Mouse (Mus musculus) cerebellum, adult 2 months (tissue): ENCODE measurements around the gene Smco4. TPM values are rescaled to one million over a fixed set of nuclear protein-coding genes. Genes with fewer than 3 reads are reported as not detected.

ENCODE experiments used
- DNase-seq, 2 experiments: peaks; one replicate each; pipeline ENCODE4 v3.0.0; 2021
- H3K27ac ChIP-seq: fragments of 200-500 bp; 2 replicates; pipeline ENCODE4 v1.5.1; 2012; ENCODE audit warnings: low read length, control low read depth, inconsistent platforms; ENCODE audit not compliant: insufficient read depth
- H3K27me3 ChIP-seq: fragments of 200-500 bp; 2 replicates; pipeline ENCODE4 v1.6.1; 2012; ENCODE audit warnings: inconsistent platforms, mild to moderate bottlenecking, low read length, moderate library complexity; ENCODE audit not compliant: control insufficient read depth, insufficient read depth
- H3K4me1 ChIP-seq: fragments of 200-500 bp; 2 replicates; pipeline ENCODE4 v1.6.1; 2011; ENCODE audit warnings: low read length; ENCODE audit not compliant: control insufficient read depth, insufficient read depth
- H3K4me3 ChIP-seq: fragments of 200-500 bp; replicated peaks from 2 replicates; pipeline ENCODE3; 2011; ENCODE audit warnings: mild to moderate bottlenecking, low read depth, low read length, control low read depth; ENCODE audit not compliant: insufficient read depth
- CTCF ChIP-seq: fragments of 200-500 bp; IDR thresholded peaks from 2 replicates; pipeline ENCODE4 v1.5.1; 2011; ENCODE audit warnings: low read depth, mild to moderate bottlenecking, control low read depth, low read length, moderate library complexity, borderline replicate concordance; ENCODE audit not compliant: insufficient read depth
- POLR2A ChIP-seq: fragments of 200-500 bp; IDR thresholded peaks from 2 replicates; pipeline ENCODE4 v1.6.1; 2011; ENCODE audit warnings: low read length, control low read depth, borderline replicate concordance; ENCODE audit not compliant: insufficient read depth
- WGBS: fragments of 180-500 bp; shearing (Covaris S2); methylation state at CpG from one replicate; pipeline ENCODE4 v1.1.7; 2018; 5-methylcytosine and 5-hydroxymethylcytosine counted together
- polyA plus RNA-seq: library from polyadenylated mRNA; depleted of rRNA; stranded (reverse); fragments of >200 nt; gene quantifications from 2 replicates; pipeline ENCODE4 v1.2.3, GENCODE M21; 2012; rRNA removed

Gene Smco4
- 4.6 and 5.8 TPM in 2 replicates for polyA plus RNA-seq

DNA sequence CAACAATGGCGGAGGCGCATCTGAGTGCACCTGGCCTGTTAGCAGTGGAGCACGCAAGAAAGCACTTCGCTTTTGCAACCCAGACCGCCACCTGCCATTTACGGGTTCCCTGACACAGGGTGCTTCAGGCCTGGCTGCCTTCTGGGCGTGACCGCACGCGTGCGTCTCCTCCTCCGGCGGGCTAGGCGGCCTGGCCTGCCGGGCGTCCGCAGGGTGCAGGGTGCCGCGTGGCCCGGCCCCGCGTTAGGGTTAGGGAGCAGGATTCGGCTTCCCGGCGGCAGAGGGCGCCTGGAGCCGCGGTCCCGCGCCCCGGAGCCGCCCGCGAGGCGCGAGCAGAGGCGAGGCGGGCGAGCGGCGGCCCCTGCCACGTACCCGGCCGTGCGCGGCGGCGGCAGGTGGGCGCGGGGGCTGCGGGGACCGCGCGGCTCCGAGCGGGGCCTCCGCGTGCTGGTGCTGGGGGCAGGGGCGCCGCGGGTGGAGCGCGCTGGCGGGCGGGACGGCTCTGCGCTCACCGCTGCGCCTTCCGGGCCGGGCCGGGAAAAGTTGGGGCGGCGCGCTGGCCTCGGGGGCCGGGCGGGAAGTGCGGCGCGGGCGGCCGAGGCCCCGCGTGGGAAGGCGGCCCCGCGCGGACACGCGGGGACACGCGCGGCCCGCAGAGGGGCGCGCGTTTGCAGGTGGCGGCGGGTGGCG is at the start of gene Smco4:
Gene Smco4, plus strand, starts transcription at position 198 of the 690 bp plus-strand sequence.
- TF ChIP-seq CTCF (peak; percentile 31), POLR2A (no peak)
- peak within 1 kb of the TSS; percentile 49 for H3K4me3 ChIP-seq
- no peaks in the 10 kb centered on the region for H3K4me1 ChIP-seq
- H3K27me3 ChIP-seq = no peaks in the 10 kb centered on the region
- no peak within 1 kb of the TSS for H3K27ac ChIP-seq
- peak; percentile 54 to 56 for DNase-seq
- 1% methylated on average over 93 of the region's 101 CpGs for WGBS

DNA sequence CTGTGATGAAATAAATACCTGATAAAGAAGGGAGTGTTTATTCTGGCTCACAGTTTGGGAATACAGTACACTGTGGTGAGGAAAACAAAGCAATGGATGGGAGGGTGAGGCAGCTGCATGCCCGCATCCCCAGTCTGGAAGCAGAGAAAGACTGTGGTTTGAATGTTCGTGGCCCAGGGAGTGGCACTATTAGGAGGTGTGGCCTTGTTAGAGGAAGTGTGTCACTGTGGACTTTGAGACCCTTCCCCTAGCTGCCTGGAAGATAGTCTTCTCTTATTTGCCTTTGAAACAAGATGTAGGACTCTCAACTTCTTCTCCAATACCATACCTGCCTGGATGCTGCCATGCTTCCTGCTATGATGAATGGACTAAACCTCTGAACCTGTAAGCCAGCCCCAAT is 45.8 kb upstream of the Smco4 start:
- Histone ChIP-seq H3K4me1 (no peaks in the 10 kb centered on the region), H3K27ac (no peak overlapping the region), H3K4me3 (no peak overlapping the region), H3K27me3 (no peaks in the 10 kb centered on the region; the same call in 1 of the 2 replicates)
- TF ChIP-seq POLR2A = no peak
- TF ChIP-seq CTCF = no peak
- no peak for DNase-seq
- 94% methylated on average over 2 of the region's 2 CpGs for WGBS

DNA sequence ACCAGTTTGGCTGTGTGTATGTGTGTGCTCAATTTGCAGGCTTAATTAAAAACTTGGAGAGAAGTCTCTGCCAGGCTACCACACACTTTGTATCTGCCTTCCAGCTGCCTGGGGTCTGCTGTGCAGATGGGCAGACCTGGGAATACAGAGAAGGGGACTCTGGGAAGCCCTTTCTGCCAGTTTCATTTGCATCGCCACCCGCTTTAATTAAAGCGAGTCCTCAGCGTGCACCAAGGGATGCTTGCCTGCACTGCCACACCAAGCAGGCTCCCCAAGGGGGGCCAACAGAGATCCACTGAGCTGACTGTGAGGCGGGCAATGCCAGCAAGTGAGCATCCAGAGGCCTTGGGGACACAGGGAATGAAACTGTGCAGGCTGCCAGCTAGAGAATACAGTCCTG is 42.3 kb upstream of the Smco4 start:
- H3K27ac ChIP-seq = no peak overlapping the region
- H3K27me3 ChIP-seq = no peaks in the 10 kb centered on the region; the same call in 1 of the 2 replicates
- TF ChIP-seq CTCF (no peak), POLR2A (no peak)
- DNase-seq = no peak
- WGBS = 20% methylated on average over 5 of the region's 5 CpGs
- H3K4me1 ChIP-seq = no peaks in the 10 kb centered on the region
- H3K4me3 ChIP-seq = no peak overlapping the region

DNA sequence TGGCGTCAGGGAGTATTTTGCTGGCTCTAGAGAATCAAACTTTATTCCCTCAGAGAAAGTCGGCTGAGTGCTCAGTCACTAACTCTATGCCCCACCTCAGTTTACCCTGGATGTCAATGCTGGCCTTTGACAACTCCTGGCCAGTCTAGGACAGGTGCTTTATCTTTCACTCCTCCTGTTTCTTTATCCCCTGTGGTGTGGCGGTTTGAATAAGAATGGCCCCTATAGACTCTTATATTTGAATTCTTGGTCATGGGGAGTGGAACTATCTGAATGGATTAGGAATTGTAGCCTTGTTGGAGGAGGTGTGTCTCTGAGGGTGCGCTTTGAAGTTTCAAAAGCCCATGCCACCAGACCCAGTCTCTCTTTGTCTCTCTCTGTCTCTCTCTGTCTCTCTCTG is 21.0 kb upstream of the Smco4 start:
- H3K27me3 ChIP-seq = no peaks in the 10 kb centered on the region; the same call in 1 of the 2 replicates
- TF ChIP-seq POLR2A (no peak), CTCF (no peak)
- H3K4me1 ChIP-seq = peaks cover 3% of the 10 kb centered on the region; the same call in 1 of the 2 replicates
- H3K4me3 ChIP-seq = no peak overlapping the region
- H3K27ac ChIP-seq = no peak overlapping the region
- DNase-seq = no peak
- 80% methylated on average over 4 of the region's 4 CpGs for WGBS

DNA sequence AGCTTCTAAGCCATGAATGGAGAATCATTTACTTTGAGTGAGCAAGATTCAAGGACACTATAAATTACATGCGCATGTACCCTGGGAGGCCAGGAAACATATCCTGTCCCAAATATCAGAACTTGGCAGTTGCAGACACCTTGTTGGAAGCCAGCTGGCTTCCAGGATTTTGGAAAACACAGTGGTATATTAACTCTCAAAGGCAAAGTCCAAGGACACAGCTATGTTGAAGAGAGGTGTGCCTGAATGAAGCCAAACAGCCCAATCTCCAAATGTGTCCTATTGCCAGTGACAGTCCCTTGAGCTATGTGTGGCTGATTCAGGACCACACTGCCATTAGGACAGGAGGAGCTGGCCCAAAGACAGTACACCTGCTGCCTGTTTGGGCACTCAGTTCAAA is 20.0 kb upstream of the Smco4 start:
- no peak overlapping the region for H3K27ac ChIP-seq
- peaks cover 3% of the 10 kb centered on the region; the same call in 1 of the 2 replicates for H3K4me1 ChIP-seq
- WGBS = 15% methylated on average over 1 of the region's 1 CpGs
- no peak overlapping the region for H3K4me3 ChIP-seq
- TF ChIP-seq POLR2A = no peak
- TF ChIP-seq CTCF = no peak
- no peaks in the 10 kb centered on the region; the same call in 1 of the 2 replicates for H3K27me3 ChIP-seq
- peak; percentile 16 to 62 for DNase-seq

DNA sequence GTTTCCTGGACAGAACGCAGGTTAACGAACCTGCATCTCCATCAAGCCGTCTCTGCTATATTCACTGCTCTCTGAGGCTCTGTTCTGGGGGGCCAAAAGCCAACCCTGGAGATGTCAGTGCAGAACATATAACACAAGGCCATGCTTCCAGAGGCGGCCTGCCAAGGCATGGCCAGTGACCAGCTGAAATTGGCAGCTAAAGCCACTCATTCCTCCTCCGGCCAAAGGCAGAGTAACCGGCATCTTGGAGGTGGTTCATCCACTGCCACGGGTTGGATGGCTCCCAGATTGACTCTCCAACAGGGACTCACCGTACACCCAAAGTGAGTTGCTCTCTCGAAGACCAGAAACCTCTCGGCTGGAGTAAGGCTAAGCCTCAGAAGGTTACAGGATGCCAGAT is 15.7 kb upstream of the Smco4 start:
- DNase-seq = peak; percentile 63 to 82
- TF ChIP-seq POLR2A (no peak), CTCF (no peak)
- H3K4me1 ChIP-seq = peaks cover 3% of the 10 kb centered on the region; the same call in 1 of the 2 replicates
- H3K4me3 ChIP-seq = no peak overlapping the region
- no peak overlapping the region for H3K27ac ChIP-seq
- 12% methylated on average over 10 of the region's 10 CpGs for WGBS
- H3K27me3 ChIP-seq = no peaks in the 10 kb centered on the region; the same call in 1 of the 2 replicates

DNA sequence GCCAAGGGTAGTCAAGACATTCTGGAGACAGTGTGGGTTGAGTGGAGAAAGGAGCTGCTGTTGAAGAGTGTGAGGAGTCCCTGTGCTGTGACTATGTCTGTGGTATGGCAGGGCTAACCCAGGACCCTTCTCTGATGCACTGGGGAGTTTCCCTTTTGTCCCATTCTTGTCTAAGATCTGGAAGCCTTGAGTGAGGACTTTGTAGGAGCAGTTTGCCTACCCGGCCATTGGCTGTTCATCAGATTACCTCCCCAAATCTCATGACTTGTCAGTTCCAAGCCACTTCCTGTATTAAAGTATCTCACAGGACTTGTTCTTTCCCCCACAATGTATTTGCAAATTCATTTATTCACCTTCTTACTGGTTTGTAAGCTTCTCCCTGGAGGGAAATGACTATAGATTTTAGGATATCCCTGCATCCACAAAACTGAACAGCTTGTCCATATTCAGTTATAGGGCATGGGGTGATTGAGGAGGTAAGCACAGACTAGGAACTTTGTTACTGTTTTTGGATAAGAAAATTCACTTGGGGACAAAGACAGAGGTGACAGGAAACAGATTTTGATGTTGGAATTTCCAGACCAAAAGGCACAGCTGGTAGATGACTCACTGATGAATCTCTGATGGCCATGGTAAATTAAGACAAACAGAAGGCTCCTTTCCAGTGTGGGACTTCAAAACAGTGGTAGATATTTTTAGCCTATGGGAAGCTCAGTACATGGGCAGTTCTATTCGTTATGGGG is 5.4 kb upstream of the Smco4 start:
- H3K4me1 ChIP-seq = no peaks in the 10 kb centered on the region
- 58% methylated on average over 2 of the region's 2 CpGs for WGBS
- no peak for TF ChIP-seq CTCF
- DNase-seq = no peak
- H3K27me3 ChIP-seq = no peaks in the 10 kb centered on the region
- H3K4me3 ChIP-seq = no peak overlapping the region
- H3K27ac ChIP-seq = no peak overlapping the region

DNA sequence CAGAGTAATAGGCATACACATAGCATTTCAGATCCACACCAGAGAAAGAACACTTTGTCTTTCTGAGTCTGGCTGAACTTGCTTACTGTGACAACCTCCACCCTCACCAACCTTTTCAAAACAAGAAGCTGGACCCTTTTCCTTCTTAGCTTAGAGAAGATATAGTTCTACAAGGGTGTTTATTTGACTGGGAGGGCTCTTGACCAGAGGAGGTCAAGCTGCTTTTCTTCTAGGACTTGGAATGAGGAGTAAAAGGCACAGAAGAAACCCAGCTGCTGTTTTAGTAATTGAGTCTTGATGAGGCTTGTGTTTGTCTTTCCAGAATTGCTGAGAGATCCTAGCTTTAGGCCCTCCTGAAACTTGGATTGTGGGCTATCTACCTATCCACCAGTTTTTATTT is 3.9 kb upstream of the Smco4 start:
- TF ChIP-seq CTCF (no peak), POLR2A (no peak)
- Histone ChIP-seq H3K4me1 (no peaks in the 10 kb centered on the region), H3K27me3 (no peaks in the 10 kb centered on the region), H3K4me3 (no peak overlapping the region), H3K27ac (no peak overlapping the region)
- DNase-seq = no peak
